Mouse (Mus musculus) erythroblast, embryonic 14.5 days (primary cell): ENCODE data around the gene Fbxl7.

Experiments used
- GATA1 ChIP-seq: IDR thresholded peaks from 2 replicates; pipeline ENCODE4 v1.6.1; 2012; ENCODE audit warnings: low read length, inconsistent platforms, mixed read lengths
- TAL1 ChIP-seq: IDR thresholded peaks from 3 replicates; pipeline ENCODE4 v1.6.1; 2012; ENCODE audit warnings: low read length, inconsistent platforms, mixed read lengths

- TF ChIP-seq TAL1: no peak
- no peak for TF ChIP-seq GATA1
Observed at GRCm38 (mm10) chr15:26732366-26732765, 163.0 kb downstream of the Fbxl7 start.
